Mouse (Mus musculus) mouse trophoblast stem cell (cell line): Measurements from ENCODE around the gene Tenm4.

ENCODE experiments used
- in situ Hi-C, 2 experiments: fragments of 300-500 bp; cut with MseI, MboI; formaldehyde crosslinking; loops; 2 replicates in 1 of 2; 3 replicates in 1 of 2; pipeline ENCODE4 v1.15.1; 2025

Gene Tenm4

DNA sequence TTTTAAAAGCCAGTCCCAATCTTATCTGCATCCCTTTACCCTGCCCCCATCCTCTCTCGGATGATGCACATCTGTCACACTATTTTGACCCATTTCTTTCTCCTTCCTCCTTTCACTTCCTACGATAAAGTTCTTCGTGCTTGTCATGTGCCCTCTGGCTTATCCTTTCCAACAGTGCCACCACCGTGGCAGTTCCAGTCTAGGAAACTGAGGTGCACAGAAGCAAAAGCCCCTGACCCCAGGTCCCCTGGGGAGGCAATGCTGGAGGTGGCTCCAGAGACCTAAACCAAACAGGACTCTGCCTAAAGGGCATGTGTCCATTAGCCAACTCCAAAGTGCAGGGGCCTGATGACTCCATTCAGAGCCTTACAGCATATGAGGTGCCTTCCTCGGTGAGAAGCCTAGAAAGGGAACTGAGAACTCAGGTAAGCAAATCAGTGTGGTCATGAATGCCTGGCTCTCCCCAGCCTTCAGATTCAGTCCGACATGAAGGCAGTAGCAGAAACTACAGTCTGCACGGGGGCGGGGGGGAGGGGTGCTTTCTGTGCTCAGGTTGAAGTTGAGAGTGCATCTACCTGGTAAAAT lies 235.7 kb downstream of the Tenm4 start:
- in situ Hi-C loops, result no loop called here

DNA sequence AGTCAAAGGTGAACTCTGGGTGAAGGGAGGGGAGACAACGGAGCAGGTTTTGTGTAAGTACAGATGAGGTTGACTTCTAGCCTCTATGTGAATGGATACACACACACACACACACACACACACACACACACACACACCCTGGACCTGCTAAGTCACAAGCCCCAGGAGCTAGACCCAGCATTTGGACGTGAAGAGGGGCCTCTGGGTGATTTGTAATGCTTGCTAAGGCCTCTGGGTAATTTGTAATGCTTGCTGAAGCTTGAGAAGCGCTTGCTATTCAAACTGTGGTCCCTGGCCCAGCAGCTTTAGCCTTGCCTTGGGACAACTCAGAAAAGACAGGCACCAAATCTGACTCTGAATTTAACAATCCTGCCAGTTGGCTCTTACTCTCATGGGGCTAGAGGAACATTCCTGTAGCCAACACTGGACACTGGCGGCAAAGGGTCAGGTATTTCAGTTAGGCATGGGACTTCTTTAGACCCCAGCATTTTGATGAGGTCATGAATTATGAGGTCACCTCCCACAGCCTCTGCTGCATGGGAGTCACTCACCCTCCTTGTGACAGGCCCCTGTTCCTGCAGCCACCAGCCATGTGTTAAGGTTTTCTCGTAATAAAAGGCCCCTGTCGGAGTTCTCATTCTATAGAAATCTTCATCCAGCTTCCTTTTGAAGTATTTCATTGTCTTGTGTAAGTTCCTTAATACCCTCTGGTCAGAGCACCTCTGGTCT lies 237.3 kb downstream of the Tenm4 start:
- in situ Hi-C loops, result no loop called here

DNA sequence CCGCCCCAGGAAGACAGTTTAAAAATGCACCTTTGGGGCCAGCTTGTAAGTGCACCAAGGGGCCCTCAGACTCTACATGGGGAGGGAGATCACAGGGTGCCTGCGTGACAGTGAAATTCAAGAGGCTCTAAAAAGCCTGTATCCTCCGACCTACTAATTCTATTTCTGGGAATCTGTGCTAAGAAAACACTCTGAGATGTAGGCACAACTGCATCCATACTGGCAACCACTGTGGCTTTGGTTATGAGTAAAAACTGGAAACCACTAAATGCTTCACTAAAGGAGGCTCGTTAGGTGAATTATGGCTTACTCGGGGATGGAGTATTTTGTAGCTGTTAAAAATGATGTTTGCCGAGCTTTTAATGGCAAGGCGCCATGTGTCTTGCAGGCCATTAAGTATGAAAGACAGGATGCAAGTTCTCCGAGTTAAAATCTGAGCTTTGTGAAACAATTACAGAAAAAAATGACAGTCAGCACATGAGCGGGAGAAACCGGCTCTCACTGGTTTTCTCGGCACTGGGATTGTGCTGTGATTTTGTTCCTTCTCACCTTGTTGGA lies 238.4 kb downstream of the Tenm4 start:
- in situ Hi-C loops, result no loop called here

DNA sequence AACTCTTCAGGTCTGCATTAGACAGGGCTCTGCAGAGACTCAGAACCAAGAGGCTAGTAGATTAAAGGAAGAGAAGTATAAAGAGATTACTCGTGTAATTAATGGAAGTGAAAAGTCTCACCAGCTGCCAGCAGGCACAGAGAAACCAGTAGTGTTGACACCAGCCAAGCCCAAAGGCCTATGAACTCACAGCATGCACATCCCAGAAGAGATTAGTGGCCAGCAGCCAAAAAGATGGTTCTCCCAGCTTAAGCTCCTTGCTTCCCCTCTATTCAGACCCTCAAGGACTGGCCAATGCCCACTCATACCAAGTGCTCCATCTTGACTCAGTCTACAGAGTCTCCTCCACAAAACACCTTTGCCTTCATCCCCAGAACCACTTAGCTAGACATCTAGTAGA lies 242.8 kb downstream of the Tenm4 start:
- in situ Hi-C loops, result no loop called here

DNA sequence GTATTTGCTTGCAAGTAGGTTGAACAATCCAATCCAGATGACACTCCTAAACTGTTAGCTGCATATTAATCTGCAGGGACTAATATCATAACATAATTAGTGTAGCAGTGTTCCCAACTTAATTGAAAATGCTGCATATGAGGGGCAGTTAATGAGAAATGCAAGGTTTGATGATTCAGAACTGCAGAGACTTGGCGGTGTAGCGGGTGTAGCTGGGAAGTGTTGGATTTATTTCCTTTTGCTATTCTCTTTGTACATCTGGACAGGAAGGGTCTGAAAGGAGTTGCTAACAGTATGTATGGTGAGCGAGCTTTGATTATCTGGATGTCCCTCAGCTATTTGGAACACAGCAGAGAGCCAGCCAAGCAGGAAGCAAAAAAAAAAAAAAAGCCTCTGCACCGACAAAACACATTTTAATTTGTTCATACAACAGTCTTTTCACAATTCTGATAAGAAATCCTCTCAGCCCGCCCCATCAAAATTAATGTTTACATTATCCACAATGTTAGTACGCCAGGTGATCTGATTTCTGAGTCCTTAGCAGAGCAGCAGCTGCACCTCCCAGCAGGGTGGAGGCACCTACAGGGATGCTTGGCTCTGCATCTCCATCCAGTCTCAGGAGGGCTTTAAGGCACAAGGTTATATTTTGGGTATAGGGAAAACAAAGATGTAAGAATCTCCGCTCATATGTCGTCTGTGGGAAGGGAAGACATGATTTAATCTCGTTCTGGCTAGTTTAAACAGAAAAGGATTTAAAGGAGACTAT lies 243.4 kb downstream of the Tenm4 start:
- in situ Hi-C loops, result no loop called here

DNA sequence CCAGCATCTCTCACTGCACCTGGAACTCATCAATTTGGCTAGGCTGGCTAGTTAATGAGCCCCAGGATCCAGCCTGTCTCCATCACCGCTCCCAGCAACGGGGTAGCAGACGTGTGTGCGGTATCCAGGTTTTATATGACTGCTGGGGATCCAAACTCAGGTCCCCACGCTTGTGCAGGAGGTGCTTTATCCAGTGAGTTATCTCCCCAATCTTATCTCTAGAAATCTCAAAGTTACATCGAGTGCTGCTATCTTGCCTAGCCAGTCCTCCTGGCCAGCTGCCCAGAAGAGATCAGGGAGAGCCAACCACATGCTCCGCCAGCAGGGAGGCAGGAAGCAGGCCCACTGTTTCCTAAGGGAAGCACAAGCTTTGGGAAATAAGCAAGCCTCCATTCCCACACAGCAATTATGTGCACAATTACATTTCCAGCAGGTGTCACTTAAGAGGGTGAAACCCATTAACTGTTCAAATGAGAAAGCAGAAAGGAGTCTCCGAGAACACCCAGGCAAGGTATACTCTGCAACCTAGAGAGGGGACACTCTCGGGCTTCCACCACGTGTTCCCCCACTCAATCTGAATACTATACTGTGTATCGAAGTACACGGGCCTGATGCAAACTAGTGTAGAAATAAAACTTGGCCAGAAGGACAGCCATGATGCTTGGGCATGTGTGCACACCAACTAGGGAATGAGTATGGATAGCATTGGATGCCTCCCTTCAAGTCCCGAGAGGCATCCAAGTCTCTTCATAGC lies 246.4 kb downstream of the Tenm4 start:
- in situ Hi-C loops, result no loop called here

DNA sequence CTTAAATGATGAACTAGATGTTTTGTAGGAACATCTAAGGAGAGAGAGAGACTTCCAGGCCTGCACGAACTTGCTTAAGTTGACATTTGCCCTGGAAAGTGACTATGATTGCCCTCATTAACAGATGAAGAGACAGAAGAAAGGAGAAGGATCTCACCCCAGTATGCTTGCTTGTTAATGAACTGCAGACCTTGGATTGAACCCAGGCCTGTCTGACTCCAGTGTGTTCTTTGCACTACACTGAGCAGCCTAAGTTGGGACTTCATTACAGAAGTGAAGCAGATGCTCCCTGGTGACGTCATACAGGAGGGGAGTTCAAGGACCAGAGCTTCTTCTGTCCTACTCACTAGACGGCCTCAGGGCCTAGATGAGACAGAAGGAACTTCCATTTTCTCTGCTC lies 247.1 kb downstream of the Tenm4 start:
- in situ Hi-C loops, result no loop called here

DNA sequence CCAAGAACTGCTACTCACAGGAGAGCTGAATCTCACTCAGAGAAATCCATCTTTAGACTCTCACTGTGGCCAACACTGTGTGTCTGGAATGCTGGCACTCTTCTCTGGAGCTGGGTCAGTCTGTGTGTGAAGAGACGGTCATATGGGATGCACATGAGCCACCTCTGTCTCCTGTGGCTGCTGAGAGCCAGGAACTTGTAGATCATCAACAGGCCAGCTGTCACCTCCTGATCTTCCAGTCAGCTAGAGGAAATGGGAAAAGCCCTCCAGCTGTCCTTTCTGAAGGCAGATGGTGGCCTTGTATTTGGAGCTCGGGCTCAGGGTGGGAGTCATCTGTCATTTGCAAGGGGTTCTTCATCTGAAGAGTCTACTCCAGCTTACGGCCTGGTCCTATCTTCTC lies 249.0 kb downstream of the Tenm4 start:
- in situ Hi-C loops, result no loop called here

DNA sequence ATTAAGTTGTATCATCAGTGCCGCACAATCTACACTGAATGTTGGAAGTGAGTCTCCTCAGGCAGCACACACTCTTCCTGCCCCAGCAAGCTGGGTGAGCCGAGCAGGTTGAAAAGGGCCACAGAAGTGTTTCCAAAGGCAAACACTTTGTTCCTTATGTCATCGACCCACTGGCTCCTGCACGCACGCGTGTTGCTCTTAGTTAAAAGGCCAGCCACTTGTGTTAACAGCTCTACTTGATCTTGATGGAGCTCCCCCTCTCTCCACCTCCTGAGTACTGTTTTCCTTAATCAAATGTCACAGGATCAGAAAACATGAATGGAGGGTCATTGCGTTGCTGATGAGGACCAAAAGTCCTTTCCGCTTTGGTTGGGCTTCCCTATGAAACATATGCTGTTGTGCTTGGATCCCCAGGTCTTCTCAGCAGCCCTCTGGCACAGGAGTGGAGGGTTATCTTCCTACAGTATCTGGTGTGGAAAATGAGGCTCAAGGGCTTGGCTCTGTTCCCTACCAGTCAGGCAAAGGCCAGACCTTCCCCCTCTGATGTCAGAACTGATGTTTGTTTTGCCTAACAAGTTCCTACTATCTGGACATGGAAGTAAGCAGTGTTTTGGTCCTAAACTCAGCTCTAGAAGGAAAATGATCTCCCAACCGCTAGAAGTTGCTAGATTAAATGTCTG lies 250.0 kb downstream of the Tenm4 start:
- in situ Hi-C loops, result no loop called here

DNA sequence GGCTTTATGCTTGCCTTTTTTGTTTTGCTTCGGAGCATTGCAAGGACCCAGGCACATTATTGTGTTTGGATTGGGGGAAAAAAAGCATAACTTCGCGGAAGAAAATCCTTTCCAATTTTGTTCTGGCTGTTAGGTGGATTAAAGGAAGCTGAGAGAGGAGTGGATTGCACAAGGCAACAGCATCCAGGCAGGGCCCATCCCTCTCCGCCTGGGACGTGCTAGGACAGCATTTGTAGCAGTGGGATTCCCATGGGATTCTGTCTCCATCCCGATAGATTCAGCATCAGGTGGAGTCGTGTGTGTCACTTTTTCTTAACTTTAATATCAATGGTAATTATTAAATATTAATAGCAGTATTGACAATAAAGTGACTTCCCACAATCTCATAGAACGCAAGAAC lies 255.9 kb downstream of the Tenm4 start:
- in situ Hi-C loops, result no loop called here

DNA sequence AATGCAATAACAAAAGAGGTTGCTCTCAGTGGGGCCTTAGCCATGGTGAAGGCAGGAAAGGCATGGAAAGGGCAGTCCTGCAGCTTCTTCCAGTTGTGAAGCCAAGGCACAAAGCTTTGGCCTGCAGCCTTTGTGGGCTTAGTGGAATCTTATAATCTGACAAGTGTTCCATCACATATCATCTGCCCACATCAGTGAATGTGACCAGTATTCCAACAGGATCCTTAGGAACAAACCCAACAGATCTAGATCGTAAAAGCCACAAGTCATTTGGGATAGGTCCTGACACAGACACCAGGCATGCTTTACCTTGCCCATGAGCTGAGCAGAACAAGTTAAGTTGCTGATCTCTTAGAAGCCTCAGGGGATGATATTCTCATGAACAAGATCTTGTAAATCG lies 262.3 kb downstream of the Tenm4 start:
- in situ Hi-C loops, result no loop called here

DNA sequence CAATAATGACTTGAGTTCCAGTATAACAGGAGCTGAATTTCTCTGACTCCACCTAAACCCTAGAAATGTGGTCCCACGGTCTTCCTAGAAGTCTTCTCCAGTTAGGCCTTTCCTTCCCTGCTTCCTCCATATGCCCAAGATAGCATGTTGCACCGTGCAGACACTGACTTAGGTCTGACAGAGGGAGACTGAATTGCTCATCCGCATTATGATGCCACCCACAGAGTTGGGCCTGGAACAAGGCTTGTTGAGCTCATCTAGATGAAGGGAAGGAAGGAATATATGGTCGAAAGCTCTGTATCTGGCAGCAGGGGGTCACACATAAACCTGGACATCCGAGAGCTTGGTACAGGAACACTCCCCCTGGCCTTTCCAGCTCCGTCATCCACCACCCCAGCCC lies 267.3 kb downstream of the Tenm4 start:
- in situ Hi-C loops, result no loop called here

DNA sequence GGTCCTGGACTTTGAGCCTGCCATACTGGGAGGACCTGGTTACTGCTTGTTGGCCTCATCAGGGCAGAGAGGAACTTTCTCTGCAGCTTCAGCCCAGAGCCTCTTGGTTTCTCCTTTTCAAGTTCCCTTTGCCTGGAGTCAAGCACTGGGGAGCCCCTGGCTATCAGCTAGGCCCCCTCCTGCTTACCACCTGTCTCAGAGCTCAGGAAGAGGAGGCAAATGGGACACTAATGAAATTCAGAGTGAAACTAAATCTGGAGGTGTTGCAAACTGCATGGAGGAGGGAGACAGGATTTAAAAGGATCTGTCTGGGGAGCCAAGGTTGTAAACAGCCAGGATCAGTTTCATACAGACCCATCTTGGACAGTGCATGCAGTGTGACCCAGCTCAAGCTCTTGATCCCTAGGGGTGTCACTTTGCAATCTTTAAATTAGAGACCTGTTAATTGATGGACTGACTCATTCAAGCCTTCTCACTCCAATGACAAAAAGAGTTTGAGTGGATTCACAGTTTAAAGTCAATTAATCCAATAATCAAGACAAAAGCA lies 269.2 kb downstream of the Tenm4 start:
- in situ Hi-C loops, result no loop called here

DNA sequence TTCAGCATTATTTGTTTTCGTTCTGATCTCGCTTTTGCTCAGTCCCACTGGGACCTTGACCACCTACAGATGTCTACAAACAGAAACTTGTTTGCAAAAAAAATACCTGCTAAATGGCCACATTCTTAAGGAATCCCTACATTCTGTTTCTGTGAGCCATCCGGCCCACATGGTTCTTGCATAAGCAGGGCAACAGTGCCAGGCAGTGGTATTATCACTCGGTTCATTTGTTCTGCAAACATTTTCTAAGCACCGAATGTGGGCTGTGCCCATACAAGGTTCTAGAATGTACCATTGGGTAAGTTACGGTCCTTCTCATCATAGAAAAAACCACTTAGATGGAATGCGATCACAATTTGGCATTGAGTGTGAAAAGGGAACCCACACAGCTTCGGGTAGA lies 274.7 kb downstream of the Tenm4 start:
- in situ Hi-C loops, result no loop called here

DNA sequence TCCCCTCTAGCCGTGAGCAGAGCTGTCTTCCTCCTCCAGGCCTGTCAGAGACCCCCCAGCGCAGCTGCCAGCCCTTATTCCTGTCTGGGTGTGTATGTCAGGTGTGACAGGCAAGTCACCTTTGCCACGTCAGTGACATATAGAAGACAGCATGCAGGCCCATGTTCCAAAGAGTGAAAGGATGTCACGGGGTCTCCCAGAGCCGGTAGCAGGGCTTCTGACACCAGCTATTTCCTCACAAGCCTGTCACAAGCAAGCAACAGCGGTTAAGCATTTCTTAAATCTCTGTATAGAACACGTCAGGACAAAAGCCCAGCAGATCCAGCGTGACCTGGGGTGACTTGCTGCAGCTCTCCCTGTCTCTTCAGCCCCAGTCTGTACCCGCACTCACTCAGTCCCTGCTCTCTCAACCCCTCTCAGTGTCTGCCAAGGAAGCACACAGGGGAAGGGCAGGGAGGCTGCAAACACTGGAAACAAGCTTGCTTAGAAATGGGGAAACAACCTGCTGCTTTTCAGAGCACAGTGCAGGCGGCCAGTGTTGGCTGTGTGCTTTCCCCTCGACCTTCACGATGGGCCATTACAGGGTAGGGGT lies 276.9 kb downstream of the Tenm4 start:
- in situ Hi-C loops, result no loop called here

DNA sequence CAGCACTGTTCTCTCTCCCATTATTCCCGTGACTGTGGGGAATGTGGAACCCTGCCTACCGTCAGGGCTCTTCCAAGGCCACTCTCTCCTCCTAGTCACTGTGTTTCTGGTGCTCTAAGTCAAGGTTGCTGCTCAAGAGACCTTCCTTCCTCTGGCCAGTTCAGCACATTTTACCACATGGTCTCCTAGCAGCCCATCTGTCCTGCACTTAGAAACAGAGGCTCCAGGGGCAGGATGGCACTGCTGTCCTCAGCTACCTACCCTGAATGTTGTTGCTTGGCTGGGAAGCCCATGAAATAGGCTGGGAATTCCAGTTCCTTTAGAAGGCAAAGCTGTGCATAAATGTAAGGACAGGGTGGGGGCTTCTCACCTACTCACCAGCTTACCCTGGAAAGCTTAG lies 284.9 kb downstream of the Tenm4 start:
- in situ Hi-C loops, result no loop called here

DNA sequence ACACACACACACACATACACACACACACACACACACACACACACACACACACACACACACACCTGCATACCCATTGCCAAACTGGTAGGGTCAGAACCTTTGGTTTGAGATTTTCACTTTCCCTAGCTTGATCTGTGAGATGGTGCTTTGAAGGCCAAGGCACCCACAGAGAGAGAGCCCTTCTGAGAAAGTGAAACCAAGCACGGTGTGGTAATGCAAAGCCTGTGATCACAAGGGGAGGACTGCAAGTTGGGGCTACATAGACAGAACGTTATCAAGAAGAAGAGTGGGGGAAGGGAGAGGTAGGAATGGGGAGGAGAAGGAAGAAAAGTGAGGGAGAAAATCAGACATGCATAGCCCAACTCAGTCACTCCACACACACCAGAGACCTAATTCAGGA lies 285.6 kb downstream of the Tenm4 start:
- in situ Hi-C loops, result no loop called here

DNA sequence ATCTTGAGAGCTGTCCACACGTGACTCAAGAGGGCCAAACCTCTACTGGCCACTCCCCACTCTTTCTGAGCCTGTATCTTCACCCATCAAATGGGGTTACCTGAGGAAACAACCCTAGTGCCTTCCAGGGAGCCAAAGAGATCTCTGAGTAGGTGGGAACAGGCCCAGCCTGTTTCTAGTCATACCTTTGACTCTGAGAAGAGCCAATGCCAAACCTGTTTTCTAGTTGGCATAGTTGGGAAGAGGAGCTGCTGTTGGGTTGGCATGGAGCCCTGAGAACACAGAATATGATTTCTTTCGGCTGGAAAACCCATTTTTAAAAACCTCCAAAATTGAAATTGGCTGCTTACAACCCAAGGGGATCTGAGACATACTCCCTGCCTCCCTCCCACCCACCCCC lies 286.8 kb downstream of the Tenm4 start:
- in situ Hi-C loops, result no loop called here

DNA sequence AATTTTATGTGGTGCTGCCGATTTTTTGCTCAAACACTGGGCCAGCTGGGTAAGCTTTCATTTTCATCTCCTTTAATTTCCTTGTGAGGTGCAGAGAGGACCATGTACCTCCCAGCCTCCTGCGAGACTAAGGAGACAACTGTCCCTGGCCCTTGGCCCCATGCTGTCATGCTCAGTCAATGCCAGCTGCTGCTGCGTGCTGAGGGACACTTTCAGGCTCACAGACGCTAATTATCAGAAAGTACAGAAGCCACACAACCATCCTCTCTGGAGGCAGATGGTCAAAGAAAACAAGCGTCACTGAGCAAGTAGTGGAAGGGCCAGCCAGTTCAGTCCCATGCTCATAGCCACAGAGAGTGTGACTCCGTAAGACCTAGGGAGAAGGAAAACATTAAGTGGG lies 287.9 kb downstream of the Tenm4 start:
- in situ Hi-C loops, result no loop called here

DNA sequence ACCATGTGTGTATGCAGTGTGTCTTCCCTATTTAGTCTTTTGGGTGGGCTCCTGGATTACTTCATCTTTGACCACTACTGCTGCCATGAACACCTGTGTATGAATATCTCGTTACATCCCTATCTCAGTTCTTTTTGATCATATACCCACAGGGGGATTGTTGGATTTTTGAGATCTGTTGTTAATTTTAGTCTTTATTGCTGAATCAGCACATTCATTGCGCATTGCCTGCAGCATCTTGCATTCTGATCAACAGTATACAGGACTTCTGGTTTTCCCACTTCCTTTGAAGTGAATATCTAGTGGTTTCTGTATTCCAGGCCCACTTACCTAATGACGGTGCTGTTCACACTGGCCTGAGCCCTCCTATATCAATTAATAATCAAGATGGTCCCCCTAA lies 295.7 kb downstream of the Tenm4 start:
- in situ Hi-C loops, result no loop called here

DNA sequence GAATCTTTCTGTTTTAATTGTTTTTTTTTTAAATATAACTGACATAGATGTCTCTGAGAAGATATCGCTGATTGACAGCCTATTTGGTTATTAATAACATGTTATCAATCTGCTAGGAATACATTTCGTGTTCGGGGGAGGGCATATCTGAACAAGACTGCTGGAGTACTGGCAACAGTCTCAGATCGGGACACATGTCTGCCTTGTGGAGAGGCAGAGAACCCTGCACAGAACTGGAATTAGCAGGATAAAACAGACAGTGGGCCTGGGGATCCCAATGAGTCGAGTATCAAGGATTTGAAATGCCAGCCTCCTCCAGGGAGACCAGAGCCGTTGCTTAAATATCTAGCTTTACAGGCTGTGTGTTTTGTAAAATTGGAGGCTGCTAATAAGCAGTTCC lies 299.8 kb downstream of the Tenm4 start:
- in situ Hi-C loops, result no loop called here
